Mouse (Mus musculus) liver, adult 2 months (tissue): ENCODE data around the gene Atp8b2.

Experiments
- CTCF ChIP-seq: fragments of 200-500 bp; IDR thresholded peaks from 2 replicates; pipeline ENCODE4 v1.5.1; 2011; ENCODE audit warnings: low read depth, low read length, control low read depth
- POLR2A ChIP-seq: fragments of 200-500 bp; IDR thresholded peaks from 2 replicates; pipeline ENCODE4 v1.6.1; 2011; ENCODE audit warnings: low read length, control low read depth; ENCODE audit not compliant: insufficient read depth; ENCODE audit errors: extremely low read depth

DNA sequence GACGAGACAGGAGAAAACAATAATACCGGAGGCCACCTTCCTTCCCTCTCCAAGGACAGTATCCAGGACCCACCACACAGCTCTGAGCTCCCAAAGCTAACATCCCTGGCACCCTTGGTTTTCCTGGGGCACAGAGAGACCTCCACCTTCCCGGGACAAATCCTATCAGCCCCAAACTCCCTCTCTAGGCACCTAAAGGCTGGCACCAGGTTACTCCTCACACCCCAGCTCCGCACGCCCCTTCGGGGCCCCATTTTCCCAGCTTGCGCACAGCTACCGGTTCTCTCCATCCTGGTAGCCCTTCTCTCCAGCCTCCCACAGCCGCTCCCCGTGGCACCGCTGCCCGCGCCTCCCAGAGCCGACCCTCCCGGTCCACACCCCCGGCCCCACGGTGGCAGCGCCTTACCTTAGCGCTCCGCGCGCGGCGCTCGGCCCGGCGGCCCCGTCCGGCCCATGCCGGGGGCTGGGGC is 522 bp downstream of the Atp8b2 start:
- no peak for TF ChIP-seq POLR2A
- no peak for TF ChIP-seq CTCF
